Mouse (Mus musculus): Measurements from ENCODE around the gene Ccdc57. TPM values are rescaled to one million over a fixed set of nuclear protein-coding genes. Genes with fewer than 3 reads are reported as not detected.

Ccdc57 gene
- polyA plus RNA-seq, 1 experiment from 2014 or later, result 4.8 TPM

DNA sequence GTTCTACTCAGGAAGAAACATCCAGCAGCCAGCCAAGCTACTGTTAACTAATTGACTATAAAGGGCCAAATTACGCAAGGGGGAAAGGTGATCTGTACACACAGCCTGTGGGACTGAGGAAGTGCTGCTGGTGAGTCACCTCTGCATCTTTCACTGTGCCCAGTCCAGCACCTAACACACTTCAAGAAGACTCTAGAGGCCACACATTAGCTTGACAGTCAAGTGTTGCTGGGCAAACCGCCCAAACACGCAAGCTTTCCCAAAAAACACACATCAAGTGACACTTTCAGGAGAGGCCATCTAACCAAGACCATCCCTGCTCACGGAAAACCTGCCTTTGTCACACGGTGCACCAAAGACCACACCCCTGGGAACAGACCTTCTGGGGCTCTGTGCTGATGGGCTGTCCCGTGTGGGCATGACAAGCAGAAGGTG lies 34.5 kb downstream of the Ccdc57 start:
- H3K9ac ChIP-seq, result no peak overlapping the region
- no peak overlapping the region for H3K27ac ChIP-seq
- H3K4me2 ChIP-seq, result no peak overlapping the region
- ATAC-seq (ENCODE audit: low FRiP score), result no peak
- H3K27me3 ChIP-seq, result no peaks in the 10 kb centered on the region
- no peaks in the 10 kb centered on the region for H3K9me3 ChIP-seq
- WGBS, result 92% methylated on average over 6 of the region's 6 CpGs
- H3K4me1 ChIP-seq (replicated peaks), result no peaks in the 10 kb centered on the region
- H3K36me3 ChIP-seq, result peaks cover 39% of the 10 kb centered on the region
- H3K4me3 ChIP-seq, result no peak overlapping the region

DNA sequence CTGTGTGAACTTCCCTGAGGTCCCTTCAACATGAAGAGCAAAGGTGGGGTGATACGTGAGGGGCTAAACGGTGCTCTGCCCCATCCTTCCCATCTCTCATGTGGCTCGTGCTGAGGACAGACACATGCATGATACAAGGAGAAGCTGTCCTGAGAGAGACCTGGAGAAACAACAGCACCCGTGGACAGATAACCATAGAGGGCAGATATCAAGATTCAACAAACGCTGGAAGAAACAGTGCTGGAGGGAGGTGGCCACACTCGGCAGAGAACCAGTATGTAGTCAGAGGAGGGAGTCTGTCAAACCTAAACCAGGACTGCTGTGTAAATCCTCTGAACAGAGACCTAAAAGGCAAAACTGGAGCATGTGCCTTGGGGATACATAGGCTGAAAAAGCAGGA lies 37.2 kb downstream of the Ccdc57 start:
- Histone ChIP-seq H3K9me3 (no peaks in the 10 kb centered on the region), H3K27me3 (no peaks in the 10 kb centered on the region), H3K4me2 (no peak overlapping the region), H3K4me3 (no peak overlapping the region), H3K27ac (no peak overlapping the region), H3K9ac (no peak overlapping the region), H3K36me3 (peaks cover 56% of the 10 kb centered on the region), H3K4me1 (replicated peaks) (no peaks in the 10 kb centered on the region)
- WGBS, result 95% methylated on average over 6 of the region's 6 CpGs
- no peak for ATAC-seq (ENCODE audit: low FRiP score)

DNA sequence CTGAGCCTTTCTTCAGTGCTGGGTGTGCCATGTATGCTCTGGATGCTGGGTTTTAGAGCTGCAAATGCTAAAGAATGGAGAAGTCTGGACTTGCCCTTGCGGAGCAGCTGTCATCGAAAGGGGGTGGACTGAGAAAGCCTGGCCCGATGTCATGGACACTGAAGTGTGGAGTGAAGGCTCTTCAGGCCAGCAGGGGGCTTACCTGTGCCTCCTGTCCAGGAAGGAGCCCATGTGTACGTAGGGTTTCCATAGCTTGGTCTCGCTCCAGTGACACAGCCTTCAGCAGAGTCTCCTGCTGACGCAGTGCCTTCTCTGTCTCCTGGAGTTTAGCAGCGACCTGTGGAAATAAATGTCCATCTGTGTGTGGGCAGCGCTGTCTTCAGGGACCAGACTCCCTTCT lies 38.3 kb downstream of the Ccdc57 start:
- Histone ChIP-seq H3K36me3 (peaks cover 67% of the 10 kb centered on the region), H3K4me1 (replicated peaks) (no peaks in the 10 kb centered on the region), H3K27me3 (no peaks in the 10 kb centered on the region), H3K9me3 (no peaks in the 10 kb centered on the region), H3K27ac (no peak overlapping the region), H3K4me2 (no peak overlapping the region), H3K9ac (no peak overlapping the region), H3K4me3 (no peak overlapping the region)
- no peak for ATAC-seq (ENCODE audit: low FRiP score)
- WGBS, result 91% methylated on average over 8 of the region's 8 CpGs

DNA sequence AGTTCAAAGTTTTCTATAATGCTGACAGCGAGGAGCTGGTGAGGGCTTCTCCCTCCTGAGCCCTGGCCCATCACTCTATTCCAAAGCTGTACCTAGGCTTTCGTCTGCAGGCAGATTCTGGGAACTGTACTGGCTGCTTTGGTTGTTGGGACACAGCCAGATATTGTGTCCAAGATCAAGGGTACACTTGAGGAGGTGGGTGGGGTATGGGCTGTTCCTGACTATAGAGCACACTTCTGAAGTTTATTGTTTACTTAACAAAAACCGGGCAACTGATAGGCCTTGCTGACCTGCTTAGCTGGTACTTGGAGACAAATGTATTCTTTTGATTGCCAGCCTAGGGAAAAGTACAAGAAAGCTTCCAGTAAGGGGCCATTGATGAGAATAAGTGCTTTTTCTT lies 43.5 kb downstream of the Ccdc57 start:
- no peak overlapping the region for H3K4me2 ChIP-seq
- no peak overlapping the region for H3K4me3 ChIP-seq
- no peak overlapping the region for H3K9ac ChIP-seq
- H3K36me3 ChIP-seq, result peaks cover 84% of the 10 kb centered on the region
- H3K27me3 ChIP-seq, result no peaks in the 10 kb centered on the region
- no peaks in the 10 kb centered on the region; the same call in 1 of the 2 replicates for H3K9me3 ChIP-seq
- H3K27ac ChIP-seq, result no peak overlapping the region
- H3K4me1 ChIP-seq (replicated peaks), result no peaks in the 10 kb centered on the region
- WGBS, result 81% methylated on average over 3 of the region's 3 CpGs
- ATAC-seq (ENCODE audit: low FRiP score), result no peak

DNA sequence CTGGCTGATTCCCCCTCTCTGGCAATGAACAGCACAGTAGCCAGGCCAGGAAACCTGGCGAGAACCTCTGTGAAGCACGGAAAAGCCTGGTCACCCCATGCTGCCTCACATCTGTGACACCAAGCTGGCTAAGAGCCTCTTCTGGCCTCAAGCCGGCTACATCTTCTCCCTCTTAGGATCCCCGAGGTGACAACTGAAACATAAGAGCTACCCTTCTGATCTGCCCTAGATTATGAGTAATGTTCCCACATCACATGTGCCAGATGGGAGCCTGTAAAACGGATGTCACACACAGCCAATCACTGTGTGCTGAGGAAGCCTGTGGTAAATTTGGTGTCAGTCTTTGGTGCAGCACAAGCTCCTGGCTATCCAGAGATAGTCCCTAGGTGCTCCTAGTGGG lies 44.0 kb downstream of the Ccdc57 start:
- WGBS, result 85% methylated on average over 5 of the region's 5 CpGs
- no peak for ATAC-seq (ENCODE audit: low FRiP score)
- Histone ChIP-seq H3K9me3 (no peaks in the 10 kb centered on the region; the same call in 1 of the 2 replicates), H3K9ac (no peak overlapping the region), H3K4me3 (no peak overlapping the region), H3K4me2 (no peak overlapping the region), H3K27ac (no peak overlapping the region), H3K4me1 (replicated peaks) (no peaks in the 10 kb centered on the region), H3K27me3 (no peaks in the 10 kb centered on the region), H3K36me3 (peaks cover 84% of the 10 kb centered on the region)

DNA sequence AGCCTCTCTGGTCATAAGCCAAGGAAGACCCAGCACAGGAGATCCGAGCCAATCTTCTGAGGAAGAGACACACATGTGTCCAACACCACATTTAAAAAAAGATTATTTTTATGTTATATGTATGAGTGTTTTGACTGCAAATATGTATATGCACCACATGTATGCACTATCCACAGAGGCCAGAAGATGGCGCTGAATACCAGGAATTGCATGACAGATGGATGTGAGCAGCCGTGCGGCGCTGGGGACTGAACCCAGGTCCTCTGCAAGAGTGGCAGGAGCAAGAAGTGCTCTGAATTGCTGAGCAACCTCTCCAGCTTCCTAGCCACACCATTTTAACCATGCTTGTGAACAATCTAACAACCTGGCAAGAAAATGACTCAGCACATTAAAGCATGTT lies 45.2 kb downstream of the Ccdc57 start:
- WGBS, result 92% methylated on average over 5 of the region's 5 CpGs
- Histone ChIP-seq H3K4me2 (no peak overlapping the region), H3K27me3 (no peaks in the 10 kb centered on the region), H3K4me1 (replicated peaks) (no peaks in the 10 kb centered on the region), H3K27ac (no peak overlapping the region), H3K9me3 (no peaks in the 10 kb centered on the region; the same call in 1 of the 2 replicates), H3K9ac (no peak overlapping the region), H3K4me3 (no peak overlapping the region), H3K36me3 (peaks cover 82% of the 10 kb centered on the region)
- no peak for ATAC-seq (ENCODE audit: low FRiP score)

DNA sequence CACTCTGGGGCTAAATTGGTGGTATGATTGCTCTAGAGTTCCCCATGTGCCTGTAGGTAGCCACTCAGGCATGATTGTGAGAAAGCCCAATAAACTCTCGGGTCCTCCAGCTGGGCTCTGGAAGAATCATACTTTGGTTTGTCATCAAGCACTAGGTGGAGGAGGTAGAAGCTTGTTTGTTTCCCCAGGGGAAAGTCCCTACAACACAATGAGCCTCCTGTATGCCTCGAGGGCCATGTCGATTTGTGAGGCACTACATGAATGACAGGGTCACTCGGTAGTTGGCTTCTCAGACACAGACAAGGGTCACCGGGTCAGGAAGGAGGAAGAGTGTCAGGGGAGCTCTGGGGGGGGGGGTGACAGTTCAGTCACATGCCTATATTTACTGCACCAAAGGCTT lies 46.2 kb downstream of the Ccdc57 start:
- Histone ChIP-seq H3K4me2 (no peak overlapping the region), H3K27me3 (no peaks in the 10 kb centered on the region), H3K9ac (no peak overlapping the region), H3K27ac (no peak overlapping the region), H3K36me3 (peaks cover 77% of the 10 kb centered on the region), H3K4me3 (no peak overlapping the region), H3K9me3 (no peaks in the 10 kb centered on the region; the same call in 1 of the 2 replicates), H3K4me1 (replicated peaks) (no peaks in the 10 kb centered on the region)
- no peak for ATAC-seq (ENCODE audit: low FRiP score)
- 58% methylated on average over 5 of the region's 5 CpGs for WGBS

DNA sequence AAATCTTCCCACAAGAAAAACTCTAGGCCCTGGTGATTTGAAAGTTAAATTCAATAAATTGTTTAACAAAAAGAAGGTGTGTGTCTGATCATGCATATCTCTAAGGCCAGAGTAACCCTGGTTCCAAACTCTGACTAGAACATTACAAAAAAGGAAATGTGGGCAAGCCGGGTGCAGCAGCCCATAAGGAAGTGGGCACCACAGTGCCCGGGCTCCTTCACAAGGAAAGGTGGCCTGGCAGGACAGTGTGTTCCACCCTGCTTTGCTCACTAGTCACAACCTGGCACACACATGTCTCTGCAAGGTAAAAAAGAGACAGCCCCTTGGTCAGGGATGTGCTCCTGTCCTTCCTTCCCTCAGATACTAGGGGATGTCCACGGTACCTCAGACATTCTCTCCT lies 49.1 kb downstream of the Ccdc57 start:
- no peaks in the 10 kb centered on the region; the same call in 1 of the 2 replicates for H3K9me3 ChIP-seq
- no peak overlapping the region for H3K27ac ChIP-seq
- H3K27me3 ChIP-seq, result no peaks in the 10 kb centered on the region
- no peak for ATAC-seq (ENCODE audit: low FRiP score)
- no peaks in the 10 kb centered on the region for H3K4me1 ChIP-seq (replicated peaks)
- no peak overlapping the region for H3K4me2 ChIP-seq
- 95% methylated on average over 3 of the region's 3 CpGs for WGBS
- peaks cover 76% of the 10 kb centered on the region for H3K36me3 ChIP-seq
- H3K4me3 ChIP-seq, result no peak overlapping the region
- no peak overlapping the region for H3K9ac ChIP-seq

DNA sequence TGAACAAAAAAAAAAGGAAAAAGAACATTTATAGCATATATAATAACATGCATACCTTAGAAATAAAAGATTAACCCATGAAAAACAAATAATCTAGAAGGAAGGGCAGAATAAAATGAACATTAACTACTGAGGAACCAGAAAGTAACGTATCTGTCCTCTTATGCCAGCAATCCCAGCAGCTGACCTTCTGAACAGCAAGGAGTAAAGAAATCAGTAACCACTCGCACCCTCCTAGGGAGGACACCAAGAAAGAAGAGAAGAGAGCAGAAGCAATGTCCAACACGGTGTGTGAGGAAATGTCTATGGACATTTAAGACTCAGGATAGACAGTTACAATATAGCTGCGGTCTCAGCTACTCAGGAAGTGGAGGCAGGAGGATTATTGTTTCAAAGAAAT lies 49.7 kb downstream of the Ccdc57 start:
- 93% methylated on average over 4 of the region's 4 CpGs for WGBS
- no peak for ATAC-seq (ENCODE audit: low FRiP score)
- Histone ChIP-seq H3K27ac (no peak overlapping the region), H3K36me3 (peaks cover 76% of the 10 kb centered on the region), H3K9ac (no peak overlapping the region), H3K27me3 (no peaks in the 10 kb centered on the region), H3K4me2 (no peak overlapping the region), H3K4me1 (replicated peaks) (no peaks in the 10 kb centered on the region), H3K9me3 (no peaks in the 10 kb centered on the region; the same call in 1 of the 2 replicates), H3K4me3 (no peak overlapping the region)

DNA sequence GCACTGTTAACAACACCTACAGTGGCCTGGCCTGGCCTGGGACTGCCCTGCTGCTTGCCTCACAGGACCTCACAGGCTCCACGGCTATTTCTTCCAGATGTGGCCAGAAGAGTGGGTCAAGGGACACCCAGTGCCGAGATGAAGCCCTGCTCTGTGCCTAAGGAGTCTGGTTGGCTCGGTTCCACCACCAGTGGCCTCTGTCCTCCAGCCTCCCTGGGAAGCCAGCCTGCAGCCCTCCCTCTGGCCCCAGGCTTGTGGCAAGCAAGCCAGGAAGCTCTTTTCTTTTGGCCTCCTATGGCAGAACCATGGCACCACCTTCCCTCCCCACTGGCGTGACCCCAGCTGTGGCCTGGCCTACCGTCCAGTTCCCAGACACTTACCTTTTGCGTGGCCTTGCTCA lies 59.5 kb downstream of the Ccdc57 start:
- Histone ChIP-seq H3K4me3 (no peak overlapping the region), H3K9me3 (no peaks in the 10 kb centered on the region), H3K27ac (no peak overlapping the region), H3K4me1 (replicated peaks) (no peaks in the 10 kb centered on the region), H3K36me3 (peaks cover 24% of the 10 kb centered on the region), H3K4me2 (no peak overlapping the region), H3K27me3 (no peaks in the 10 kb centered on the region), H3K9ac (peak overlapping the region; percentile 35; the same call in 1 of the 2 replicates)
- no peak for ATAC-seq (ENCODE audit: low FRiP score)
- WGBS, result 83% methylated on average over 6 of the region's 6 CpGs

DNA sequence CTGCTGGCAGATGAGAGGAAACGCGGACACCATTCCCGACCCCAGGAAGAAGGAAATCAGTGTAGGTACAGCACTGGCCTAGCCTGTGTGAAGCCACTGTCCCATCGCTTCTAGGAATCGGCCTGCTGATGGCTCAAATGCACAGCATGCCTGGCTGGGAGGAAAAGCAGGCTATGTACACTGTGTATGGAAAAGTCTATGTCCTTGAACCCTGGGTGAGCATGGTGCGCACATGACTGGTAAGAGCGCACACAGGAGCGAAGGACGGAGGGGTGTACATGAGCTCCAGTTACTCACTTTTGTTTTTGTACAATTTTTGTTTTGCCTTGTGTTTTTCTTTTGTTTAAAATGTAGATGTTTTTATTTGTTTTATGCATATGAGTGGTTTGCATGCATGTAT lies 61.2 kb downstream of the Ccdc57 start:
- no peak for ATAC-seq (ENCODE audit: low FRiP score)
- H3K36me3 ChIP-seq, result peaks cover 8% of the 10 kb centered on the region; the same call in 1 of the 2 replicates
- no peaks in the 10 kb centered on the region for H3K9me3 ChIP-seq
- no peaks in the 10 kb centered on the region for H3K4me1 ChIP-seq (replicated peaks)
- H3K4me3 ChIP-seq, result no peak overlapping the region
- WGBS, result 95% methylated on average over 9 of the region's 9 CpGs
- H3K27me3 ChIP-seq, result no peaks in the 10 kb centered on the region
- no peak overlapping the region for H3K4me2 ChIP-seq
- H3K27ac ChIP-seq, result no peak overlapping the region
- no peak overlapping the region for H3K9ac ChIP-seq

DNA sequence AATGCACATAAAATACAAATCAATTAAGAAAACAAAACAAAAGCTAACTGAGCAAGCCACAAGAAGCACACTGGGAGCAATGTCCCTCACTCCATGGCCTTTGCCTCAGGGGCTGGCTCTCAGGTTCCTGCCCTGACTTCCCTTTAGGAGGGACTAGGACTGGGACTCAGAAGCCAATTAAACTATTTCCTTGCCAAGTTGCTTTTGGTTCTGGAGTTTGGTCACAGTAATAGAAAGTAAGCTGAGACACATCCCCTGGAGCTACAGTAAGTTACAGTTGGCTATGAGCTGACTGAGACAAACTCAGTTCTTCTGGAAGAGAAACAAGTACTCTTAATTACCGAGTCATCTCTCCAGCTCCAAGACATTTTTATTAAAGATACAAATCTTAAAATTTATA lies 66.9 kb downstream of the Ccdc57 start:
- H3K27me3 ChIP-seq, result no peaks in the 10 kb centered on the region
- no peak overlapping the region for H3K4me2 ChIP-seq
- H3K9me3 ChIP-seq, result no peaks in the 10 kb centered on the region
- H3K4me1 ChIP-seq (replicated peaks), result no peaks in the 10 kb centered on the region
- H3K4me3 ChIP-seq, result no peak overlapping the region
- no peak overlapping the region for H3K27ac ChIP-seq
- ATAC-seq (ENCODE audit: low FRiP score), result no peak
- WGBS, result 87% methylated on average over 1 of the region's 1 CpGs
- peaks cover 18% of the 10 kb centered on the region; the same call in 1 of the 2 replicates for H3K36me3 ChIP-seq
- no peak overlapping the region for H3K9ac ChIP-seq

DNA sequence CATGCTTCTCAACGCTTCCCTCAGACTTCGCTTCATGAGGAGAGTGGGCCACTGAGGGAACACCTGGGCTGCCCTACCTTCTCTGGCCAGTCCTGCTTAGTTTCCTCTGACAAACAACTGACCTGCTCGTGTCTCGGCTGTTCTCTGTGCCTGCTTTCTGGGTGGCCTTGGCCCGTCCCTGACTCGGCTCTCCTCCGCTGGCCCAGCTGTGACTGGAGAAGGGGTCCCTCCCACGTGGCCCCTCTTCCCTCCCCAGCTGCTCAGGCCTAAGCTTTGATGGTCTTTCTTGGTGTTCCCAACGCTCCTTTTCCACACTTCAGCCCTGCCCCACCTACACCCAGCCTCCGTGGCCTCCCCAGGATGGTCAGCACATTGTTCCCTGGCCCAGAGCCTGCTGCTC lies 69.9 kb downstream of the Ccdc57 start:
- Histone ChIP-seq H3K4me1 (replicated peaks) (no peaks in the 10 kb centered on the region), H3K36me3 (peaks cover 44% of the 10 kb centered on the region), H3K27ac (no peak overlapping the region), H3K4me2 (no peak overlapping the region), H3K9me3 (no peaks in the 10 kb centered on the region), H3K9ac (no peak overlapping the region), H3K4me3 (no peak overlapping the region), H3K27me3 (no peaks in the 10 kb centered on the region)
- WGBS, result 81% methylated on average over 10 of the region's 10 CpGs
- no peak for ATAC-seq (ENCODE audit: low FRiP score)

All from hindbrain, embryonic 13.5 days (tissue).